Mouse (Mus musculus): ENCODE results near the gene Vsig10l. TPM values are rescaled to one million over a fixed set of nuclear protein-coding genes. Genes with fewer than 3 reads are reported as not detected.

The Vsig10l gene
- 4.4 and 5.8 TPM in 2 replicates for polyA plus RNA-seq (2015; fragmentation: Nextera tagmentation; extraction: Ambion mirVana)

- no peak for ATAC-seq (ENCODE audit: insufficient number of reproducible peaks, insufficient read depth, low FRiP score, low TSS enrichment, low read depth)
- no peaks in the 10 kb centered on the region for H3K9me3 ChIP-seq
- H3K36me3 ChIP-seq: peaks cover 3% of the 10 kb centered on the region
- WGBS: 69% methylated on average over 4 of the region's 4 CpGs
- H3K4me1 ChIP-seq: peaks cover 20% of the 10 kb centered on the region
- no peak within 1 kb of the TSS for H3K4me2 ChIP-seq
- no peak within 1 kb of the TSS for H3K9ac ChIP-seq
- no peak within 1 kb of the TSS for H3K4me3 ChIP-seq
- no peak within 1 kb of the TSS for H3K27ac ChIP-seq
- H3K27me3 ChIP-seq: peaks cover 22% of the 10 kb centered on the region
Measured at GRCm38 (mm10) chr7:43462851-43463250, at the start of gene Vsig10l. Vsig10l (plus strand) TSS chr7:43463151.

- Histone ChIP-seq H3K9ac (no peak overlapping the region), H3K27ac (no peak overlapping the region), H3K4me3 (no peak overlapping the region), H3K9me3 (0 out of 2 replicates have a peak, but pooled peaks cover 3% of the 10 kb centered on the region), H3K36me3 (no peaks in the 10 kb centered on the region), H3K4me1 (no peaks in the 10 kb centered on the region), H3K27me3 (no peaks in the 10 kb centered on the region), H3K4me2 (no peak overlapping the region)
- 85% methylated on average over 10 of the region's 10 CpGs for WGBS
- ATAC-seq (ENCODE audit: insufficient number of reproducible peaks, insufficient read depth, low FRiP score, low TSS enrichment, low read depth): no peak
Measured at GRCm38 (mm10) chr7:43417298-43417697, 45.7 kb upstream of the Vsig10l start.

DNA sequence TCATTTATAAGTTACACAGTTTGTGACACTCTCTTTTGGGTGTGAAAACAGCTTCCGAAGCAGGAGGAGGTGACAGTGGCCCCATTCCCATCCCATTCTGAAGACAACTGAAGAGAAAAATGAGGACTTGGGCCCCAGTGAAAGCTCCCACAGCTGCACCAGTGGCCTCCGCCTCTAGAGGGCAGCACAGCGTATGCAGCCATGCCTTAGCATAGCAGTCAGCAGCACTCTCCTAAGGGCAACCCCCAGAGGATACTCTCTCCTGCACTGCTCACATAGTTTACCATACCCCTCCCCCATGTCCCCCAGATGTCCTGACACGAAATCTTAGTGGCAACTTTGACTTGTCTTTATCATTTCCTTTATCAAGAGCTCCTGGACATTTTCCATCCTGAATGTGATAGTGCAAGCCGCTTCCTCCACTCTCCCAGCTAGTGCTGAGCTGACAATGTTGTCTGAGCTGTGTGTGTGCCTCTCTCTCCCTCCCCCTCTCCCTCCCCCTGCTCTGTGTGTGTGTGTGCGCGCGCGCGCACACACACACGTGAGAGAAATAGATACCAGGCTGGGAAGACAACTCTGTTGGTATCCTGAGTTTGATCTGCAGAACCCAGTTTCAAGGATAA lies 39.8 kb upstream of the Vsig10l start:
- WGBS: 10% methylated on average over 11 of the region's 11 CpGs
- Histone ChIP-seq H3K9me3 (no peaks in the 10 kb centered on the region), H3K36me3 (no peaks in the 10 kb centered on the region), H3K4me3 (no peak overlapping the region), H3K27ac (no peak overlapping the region), H3K4me1 (peaks cover 5% of the 10 kb centered on the region; the same call in 1 of the 2 replicates), H3K4me2 (peak overlapping the region; percentile 39), H3K9ac (no peak overlapping the region), H3K27me3 (no peaks in the 10 kb centered on the region)
- ATAC-seq (ENCODE audit: insufficient number of reproducible peaks, insufficient read depth, low FRiP score, low TSS enrichment, low read depth): peak; percentile 79

DNA sequence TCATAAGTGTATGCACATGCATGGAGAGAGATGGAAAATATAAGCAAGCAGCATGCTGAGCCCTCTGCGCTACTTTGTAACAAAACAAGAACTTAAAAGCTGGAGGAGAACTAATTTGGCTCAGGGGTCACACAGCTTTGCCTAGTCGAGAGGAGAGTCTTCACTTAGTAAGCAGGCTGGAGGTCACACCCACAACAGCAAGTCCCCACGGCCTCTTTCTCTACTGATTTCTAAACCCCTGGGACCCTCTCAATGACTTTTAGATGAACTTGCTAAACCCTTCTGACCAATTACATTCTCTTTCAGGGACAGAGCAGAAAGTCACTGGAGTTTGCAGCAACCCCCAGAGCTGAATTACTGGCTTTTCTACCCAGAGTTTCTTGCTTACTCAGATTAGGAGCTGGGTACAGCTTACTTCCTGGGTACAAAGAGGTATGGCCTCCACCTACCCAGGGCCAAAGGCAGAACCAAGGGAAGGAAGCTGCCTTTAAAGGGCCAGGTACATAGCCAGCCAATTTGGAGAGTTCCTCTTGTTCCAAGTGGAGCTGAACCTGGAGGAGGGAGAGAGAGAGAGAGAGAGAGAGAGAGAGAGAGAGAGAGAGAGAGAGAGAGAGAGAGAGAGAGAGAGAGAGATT lies 38.8 kb upstream of the Vsig10l start:
- no peak for ATAC-seq (ENCODE audit: insufficient number of reproducible peaks, insufficient read depth, low FRiP score, low TSS enrichment, low read depth)
- H3K9ac ChIP-seq: no peak overlapping the region
- H3K27me3 ChIP-seq: no peaks in the 10 kb centered on the region
- WGBS: 62% methylated on average over 3 of the region's 3 CpGs
- H3K36me3 ChIP-seq: no peaks in the 10 kb centered on the region
- H3K4me3 ChIP-seq: no peak overlapping the region
- no peak overlapping the region for H3K4me2 ChIP-seq
- no peaks in the 10 kb centered on the region for H3K9me3 ChIP-seq
- no peak overlapping the region for H3K27ac ChIP-seq
- H3K4me1 ChIP-seq: peaks cover 5% of the 10 kb centered on the region; the same call in 1 of the 2 replicates

DNA sequence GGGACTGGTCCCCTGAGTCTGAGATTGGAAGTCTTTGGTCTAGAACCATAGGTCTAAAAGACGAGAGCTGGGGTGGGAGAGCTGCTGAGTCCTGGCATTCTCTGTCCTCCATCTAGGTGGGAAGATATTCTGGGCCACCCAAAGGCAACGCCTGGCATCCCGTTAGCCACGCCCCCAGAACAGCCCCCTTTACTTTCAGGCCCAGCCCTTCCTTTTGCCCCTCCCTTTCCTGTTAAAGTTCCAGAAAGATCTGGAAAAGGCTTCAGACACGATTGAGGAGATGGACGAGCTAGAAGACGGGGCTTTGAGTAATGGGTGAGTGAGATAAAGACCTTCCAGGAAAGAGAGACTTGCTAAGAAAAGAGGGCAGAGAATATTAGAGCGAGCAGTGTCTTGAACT lies 35.5 kb upstream of the Vsig10l start, which contains the start of gene Lim2:
Gene Lim2, plus strand, starts transcription at position 265 of the 400 bp plus-strand sequence.
- Histone ChIP-seq H3K27ac (no peak within 1 kb of the TSS), H3K9me3 (no peaks in the 10 kb centered on the region), H3K36me3 (no peaks in the 10 kb centered on the region), H3K27me3 (no peaks in the 10 kb centered on the region), H3K4me2 (no peak within 1 kb of the TSS), H3K9ac (no peak within 1 kb of the TSS), H3K4me1 (peaks cover 5% of the 10 kb centered on the region; the same call in 1 of the 2 replicates), H3K4me3 (no peak within 1 kb of the TSS)
- WGBS: 83% methylated on average over 8 of the region's 8 CpGs
- no peak for ATAC-seq (ENCODE audit: insufficient number of reproducible peaks, insufficient read depth, low FRiP score, low TSS enrichment, low read depth)

- 55% methylated on average over 4 of the region's 4 CpGs for WGBS
- Histone ChIP-seq H3K27ac (no peak overlapping the region), H3K36me3 (no peaks in the 10 kb centered on the region), H3K9ac (no peak overlapping the region), H3K4me1 (no peaks in the 10 kb centered on the region), H3K27me3 (no peaks in the 10 kb centered on the region), H3K4me3 (no peak overlapping the region), H3K4me2 (no peak overlapping the region), H3K9me3 (no peaks in the 10 kb centered on the region)
- no peak for ATAC-seq (ENCODE audit: insufficient number of reproducible peaks, insufficient read depth, low FRiP score, low TSS enrichment, low read depth)
Measured at GRCm38 (mm10) chr7:43429500-43429899, 33.5 kb upstream of the Vsig10l start.

- Histone ChIP-seq H3K4me1 (no peaks in the 10 kb centered on the region), H3K27me3 (no peaks in the 10 kb centered on the region), H3K4me2 (no peak overlapping the region), H3K9me3 (no peaks in the 10 kb centered on the region), H3K4me3 (no peak overlapping the region), H3K9ac (no peak overlapping the region), H3K36me3 (no peaks in the 10 kb centered on the region), H3K27ac (no peak overlapping the region)
- no peak for ATAC-seq (ENCODE audit: insufficient number of reproducible peaks, insufficient read depth, low FRiP score, low TSS enrichment, low read depth)
- 71% methylated on average over 4 of the region's 4 CpGs for WGBS
Measured at GRCm38 (mm10) chr7:43432891-43433290, 30.1 kb upstream of the Vsig10l start.

DNA sequence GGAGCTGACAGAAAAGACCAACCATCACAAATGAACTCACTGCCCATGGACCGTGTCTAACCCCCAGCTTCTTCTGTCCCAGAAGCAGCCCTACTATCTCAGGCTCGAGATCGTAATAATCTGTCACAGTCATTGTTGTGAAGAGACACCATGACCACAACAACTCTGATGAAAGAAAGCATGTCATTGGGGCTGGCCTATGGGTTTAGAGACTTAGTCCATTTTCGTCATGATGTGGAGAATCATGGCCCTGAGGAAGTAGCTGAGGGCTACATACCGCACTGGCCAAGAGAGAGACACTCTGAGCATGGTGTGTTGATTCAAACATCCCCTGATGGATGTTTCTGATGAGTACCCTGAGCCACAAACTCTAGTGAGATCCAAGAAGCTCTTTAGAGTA lies 28.3 kb upstream of the Vsig10l start:
- no peaks in the 10 kb centered on the region for H3K9me3 ChIP-seq
- 84% methylated on average over 5 of the region's 5 CpGs for WGBS
- H3K4me3 ChIP-seq: no peak overlapping the region
- no peaks in the 10 kb centered on the region for H3K36me3 ChIP-seq
- H3K4me2 ChIP-seq: no peak overlapping the region
- no peaks in the 10 kb centered on the region for H3K4me1 ChIP-seq
- no peak for ATAC-seq (ENCODE audit: insufficient number of reproducible peaks, insufficient read depth, low FRiP score, low TSS enrichment, low read depth)
- no peak overlapping the region for H3K27ac ChIP-seq
- H3K27me3 ChIP-seq: no peaks in the 10 kb centered on the region
- no peak overlapping the region for H3K9ac ChIP-seq

GRCm38 (mm10) chr7:43436341-43437255 lies 26.4 kb upstream of the Vsig10l start, which contains the start of gene Nkg7:
Nkg7 (plus strand) TSS chr7:43437073.
- no peaks in the 10 kb centered on the region for H3K36me3 ChIP-seq
- H3K4me1 ChIP-seq: no peaks in the 10 kb centered on the region
- no peak within 1 kb of the TSS for H3K9ac ChIP-seq
- H3K27me3 ChIP-seq: no peaks in the 10 kb centered on the region
- 79% methylated on average over 10 of the region's 10 CpGs for WGBS
- no peak within 1 kb of the TSS for H3K4me3 ChIP-seq
- no peaks in the 10 kb centered on the region for H3K9me3 ChIP-seq
- H3K27ac ChIP-seq: no peak within 1 kb of the TSS
- no peak for ATAC-seq (ENCODE audit: insufficient number of reproducible peaks, insufficient read depth, low FRiP score, low TSS enrichment, low read depth)
- no peak within 1 kb of the TSS for H3K4me2 ChIP-seq

- ATAC-seq (ENCODE audit: insufficient number of reproducible peaks, insufficient read depth, low FRiP score, low TSS enrichment, low read depth): no peak
- no peak overlapping the region for H3K4me2 ChIP-seq
- H3K27ac ChIP-seq: no peak overlapping the region
- no peak overlapping the region for H3K4me3 ChIP-seq
- H3K36me3 ChIP-seq: no peaks in the 10 kb centered on the region
- H3K27me3 ChIP-seq: no peaks in the 10 kb centered on the region
- H3K9me3 ChIP-seq: no peaks in the 10 kb centered on the region
- 75% methylated on average over 4 of the region's 4 CpGs for WGBS
- H3K4me1 ChIP-seq: 0 out of 2 replicates have a peak, but pooled peaks cover 5% of the 10 kb centered on the region
- H3K9ac ChIP-seq: no peak overlapping the region
Measured at GRCm38 (mm10) chr7:43438611-43439010, 24.3 kb upstream of the Vsig10l start.

DNA sequence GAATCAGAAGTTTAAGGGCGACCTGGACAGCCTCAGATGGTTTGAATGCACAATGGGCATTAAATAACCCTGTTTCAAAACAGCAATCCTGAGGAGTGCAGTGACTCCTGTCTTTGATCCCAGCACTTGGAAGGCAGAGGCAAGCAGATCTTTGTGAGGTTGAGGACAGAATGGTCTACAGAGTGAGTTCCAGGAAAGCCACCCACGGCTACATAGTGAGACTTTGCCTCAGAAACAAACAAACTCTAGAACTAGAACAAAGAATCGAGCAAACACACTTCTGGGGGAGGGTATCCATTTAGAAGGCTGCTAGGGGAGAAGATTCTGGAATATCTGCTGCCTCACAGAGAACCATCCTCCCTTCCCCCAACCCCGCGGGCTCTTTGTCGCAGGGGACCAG lies 22.5 kb upstream of the Vsig10l start, which contains the start of gene Cldnd2:
Gene Cldnd2, plus strand, starts transcription at position 301 of the 400 bp plus-strand sequence.
- H3K4me3 ChIP-seq: no peak within 1 kb of the TSS
- no peaks in the 10 kb centered on the region for H3K27me3 ChIP-seq
- no peak within 1 kb of the TSS for H3K27ac ChIP-seq
- no peak for ATAC-seq (ENCODE audit: insufficient number of reproducible peaks, insufficient read depth, low FRiP score, low TSS enrichment, low read depth)
- no peaks in the 10 kb centered on the region for H3K9me3 ChIP-seq
- peaks cover 15% of the 10 kb centered on the region for H3K4me1 ChIP-seq
- H3K36me3 ChIP-seq: no peaks in the 10 kb centered on the region
- H3K9ac ChIP-seq: no peak within 1 kb of the TSS
- no peak within 1 kb of the TSS for H3K4me2 ChIP-seq
- WGBS: 80% methylated on average over 6 of the region's 6 CpGs
